Mouse (Mus musculus) Patski (cell line): ENCODE measurements around the gene Polr1e. TPM values are rescaled to one million over a fixed set of nuclear protein-coding genes. Genes with fewer than 3 reads are reported as not detected.
"Not testable (repeated sequence)": the region's sequence is repeated elsewhere in the genome, so short reads cannot be mapped to it uniquely, and the experiment has no call there.

Experiments used
- ATAC-seq: fragments of 100-300 bp; one replicate; pipeline ENCODE4 v1.8.0; 2021
- CTCF ChIA-PET: fragments of 350-600 bp; sonication (Branson Sonifier 250); formaldehyde crosslinking; loops from one replicate; lab custom pipeline; 2022; ENCODE audit warnings: inconsistent platforms; lab: Charles Lee
- POLR2A ChIA-PET: fragments of 350-600 bp; sonication (Branson Sonifier 250); formaldehyde crosslinking; loops from one replicate; lab custom pipeline; 2022; ENCODE audit warnings: antibody characterized with exemption, inconsistent platforms; lab: Charles Lee
- DNase-seq: peaks from one replicate; pipeline ENCODE4 v3.0.0-alpha.2; 2011; ENCODE audit warnings: low read depth, low spot score
- H3K27me3 ChIP-seq: fragments of 371-371 bp; one replicate; pipeline ENCODE4 v1.5.1; 2021
- CTCF ChIP-seq: fragments of 100-300 bp; IDR thresholded peaks from one replicate; pipeline ENCODE4 v1.5.1; 2021
- in situ Hi-C: fragments of 300-500 bp; cut with MboI; formaldehyde crosslinking; loops from 3 replicates; pipeline ENCODE4 v1.11.1; 2018; ENCODE audit warnings: low pct_unique_long_range_greater_than_20kb, mixed read lengths
- polyA plus RNA-seq: library from polyadenylated mRNA; unstranded; gene quantifications from one replicate; pipeline ENCODE4 v1.2.3, GENCODE M21; 2021

The Polr1e gene
- polyA plus RNA-seq, 1 experiment from 2014 or later = 16.4 TPM

- POLR2A ChIA-PET = no interaction called here
- no peaks in the 10 kb centered on the region for H3K27me3 ChIP-seq
- TF ChIP-seq CTCF = no peak
- in situ Hi-C loops = no loop called here
- DNase-seq = no peak
- CTCF ChIA-PET = interaction anchor here (1.6 kb wide), 1 partner anchor 12 kb away, joined by 5 read pairs; no protein-coding TSS in a partner anchor
- no peak for ATAC-seq
Measured at GRCm38 (mm10) chr4:45054862-45055261, 36.5 kb downstream of the Polr1e start.

DNA sequence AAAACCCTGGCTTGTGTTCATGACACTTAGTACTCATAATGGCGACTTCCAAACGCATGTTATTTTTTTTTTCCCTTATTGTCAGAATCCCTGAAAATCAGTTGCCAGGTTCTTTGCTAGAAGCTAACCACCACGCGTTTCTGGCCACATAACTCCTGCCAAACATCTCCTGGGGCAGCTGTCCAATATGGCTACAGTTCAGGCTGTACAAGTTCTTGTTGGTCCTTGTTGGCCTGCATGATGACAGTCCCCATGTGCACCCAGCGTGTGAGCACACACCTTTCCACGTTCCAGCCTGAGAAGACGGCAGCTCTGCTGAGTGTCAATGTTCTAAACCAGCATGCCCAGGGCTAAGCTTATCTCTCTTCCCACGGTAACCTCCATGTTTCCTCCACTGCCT is 37.1 kb downstream of the Polr1e start:
- in situ Hi-C loops = no loop called here
- no peaks in the 10 kb centered on the region for H3K27me3 ChIP-seq
- DNase-seq (no peak), ATAC-seq (no peak)
- CTCF ChIA-PET = interaction anchor here (1.6 kb wide), 1 partner anchor 12 kb away, joined by 5 read pairs; no protein-coding TSS in a partner anchor
- no peak for TF ChIP-seq CTCF
- POLR2A ChIA-PET = no interaction called here

GRCm38 (mm10) chr4:45063836-45064235 is 45.5 kb downstream of the Polr1e start:
- in situ Hi-C loops, CTCF ChIA-PET, ATAC-seq, POLR2A ChIA-PET, H3K27me3 ChIP-seq, DNase-seq: not testable (repeated sequence)

DNA sequence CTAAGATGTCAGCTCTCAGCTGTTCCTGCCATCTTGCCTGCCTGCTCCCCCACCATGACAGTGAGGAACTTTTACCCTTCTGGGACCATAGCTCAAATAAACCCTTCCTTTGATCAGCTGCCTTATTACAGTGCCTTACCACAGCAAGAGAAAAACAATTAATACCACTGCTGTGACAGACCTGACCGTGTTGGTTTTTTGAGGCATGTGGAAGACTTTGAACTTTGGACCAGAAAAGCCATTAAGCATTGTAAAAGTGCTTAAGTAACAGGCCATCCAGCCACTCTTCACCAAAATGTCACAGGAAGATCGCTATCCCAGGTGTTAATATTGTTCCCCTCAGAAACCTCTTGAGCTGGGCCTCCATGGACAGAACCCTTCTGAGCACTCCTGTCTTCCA is 46.2 kb downstream of the Polr1e start:
- in situ Hi-C loops = no loop called here
- no peak for ATAC-seq
- CTCF ChIA-PET = no interaction called here
- POLR2A ChIA-PET = no interaction called here
- DNase-seq = no peak
- no peaks in the 10 kb centered on the region for H3K27me3 ChIP-seq
- no peak for TF ChIP-seq CTCF

GRCm38 (mm10) chr4:45066036-45066730 is 47.8 kb downstream of the Polr1e start:
- CTCF ChIA-PET = interaction anchor here (1.9 kb wide), 1 partner anchor 11 kb away, joined by 5 read pairs; no protein-coding TSS in a partner anchor
- POLR2A ChIA-PET = no interaction called here
- ATAC-seq (no peak), DNase-seq (no peak)
- no peaks in the 10 kb centered on the region for H3K27me3 ChIP-seq
- no peak for TF ChIP-seq CTCF
- in situ Hi-C loops = loop anchor here (5.0 kb wide), 1 partner anchor 34 kb away; no protein-coding TSS in a partner anchor

GRCm38 (mm10) chr4:45067742-45068141 is 49.4 kb downstream of the Polr1e start:
- DNase-seq = no peak
- ChIA-PET CTCF (interaction anchor here (1.9 kb wide), 1 partner anchor 12 kb away, joined by 5 read pairs; no protein-coding TSS in a partner anchor), POLR2A (no interaction called here)
- no peaks in the 10 kb centered on the region for H3K27me3 ChIP-seq
- no peak for TF ChIP-seq CTCF
- ATAC-seq = no peak
- in situ Hi-C loops = loop anchor here (5.0 kb wide), 1 partner anchor 35 kb away; no protein-coding TSS in a partner anchor

- DNase-seq = no peak
- H3K27me3 ChIP-seq = no peaks in the 10 kb centered on the region
- in situ Hi-C loops = no loop called here
- no peak for TF ChIP-seq CTCF
- no peak for ATAC-seq
- ChIA-PET POLR2A (interaction anchor here (1.2 kb wide), 1 partner anchor 11 kb away, joined by 4 read pairs; no protein-coding TSS in a partner anchor), CTCF (interaction anchor here (0.7 kb wide), 1 partner anchor 367 kb away, joined by 3 read pairs; no protein-coding TSS in a partner anchor)
Measured at GRCm38 (mm10) chr4:45072261-45072973, 54.0 kb downstream of the Polr1e start.

- ChIA-PET CTCF (interaction anchor here (1.5 kb wide), 1 partner anchor 20 kb away, joined by 3 read pairs; no protein-coding TSS in a partner anchor), POLR2A (no interaction called here)
- no peak for DNase-seq
- TF ChIP-seq CTCF = no peak
- no peaks in the 10 kb centered on the region for H3K27me3 ChIP-seq
- in situ Hi-C loops = no loop called here
- no peak for ATAC-seq
Measured at GRCm38 (mm10) chr4:45073544-45073943, 55.2 kb downstream of the Polr1e start.

GRCm38 (mm10) chr4:45081041-45081440 is 62.7 kb downstream of the Polr1e start:
- POLR2A ChIA-PET, ATAC-seq, in situ Hi-C loops, H3K27me3 ChIP-seq, DNase-seq, CTCF ChIA-PET: not testable (repeated sequence)

DNA sequence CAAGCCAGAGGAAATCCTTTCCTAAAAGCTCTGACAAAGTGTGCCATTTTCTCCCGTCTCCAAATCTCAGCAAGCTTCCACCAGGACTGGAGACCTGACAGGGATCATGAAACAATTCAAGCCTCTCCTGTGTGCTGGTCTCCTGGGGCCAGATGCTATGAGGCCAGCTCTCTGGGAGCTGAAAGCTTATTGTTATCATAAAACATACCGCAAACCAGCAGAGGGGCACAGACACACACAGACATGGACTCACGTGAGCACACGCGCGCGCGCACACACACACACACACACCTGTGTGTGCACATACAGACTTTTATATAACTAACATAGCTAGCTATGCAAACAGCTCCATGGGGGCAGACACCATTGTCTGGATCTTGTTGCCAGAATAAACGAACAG is 64.6 kb downstream of the Polr1e start:
- H3K27me3 ChIP-seq = no peaks in the 10 kb centered on the region
- DNase-seq (no peak), ATAC-seq (no peak)
- POLR2A ChIA-PET = interaction anchor here (0.6 to 0.9 kb wide), 2 partner anchors 11 to 338 kb away, joined by 3 to 4 read pairs; no protein-coding TSS in a partner anchor
- TF ChIP-seq CTCF = no peak
- CTCF ChIA-PET = no interaction called here
- in situ Hi-C loops = no loop called here

DNA sequence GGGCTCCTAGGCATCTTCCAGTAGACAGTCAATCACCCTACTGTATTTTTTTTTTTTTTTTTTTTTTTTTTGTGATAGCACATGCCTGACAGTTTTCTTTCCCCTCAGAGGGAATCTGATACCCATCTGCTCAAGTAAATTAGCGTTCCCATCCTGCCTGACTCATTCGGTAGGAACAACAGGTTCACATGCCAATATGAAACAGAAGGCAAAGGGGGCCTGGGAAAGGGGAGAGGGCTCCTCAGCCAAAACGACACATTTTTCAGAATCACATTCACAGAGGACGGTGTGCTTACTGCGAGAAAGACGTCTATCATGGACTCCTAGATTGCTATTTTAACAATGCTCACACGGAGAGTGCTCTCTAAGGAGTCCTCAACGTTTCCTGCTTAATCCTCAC is 65.1 kb downstream of the Polr1e start:
- TF ChIP-seq CTCF = no peak
- ATAC-seq (no peak), DNase-seq (no peak)
- no peaks in the 10 kb centered on the region for H3K27me3 ChIP-seq
- CTCF ChIA-PET = no interaction called here
- in situ Hi-C loops = no loop called here
- POLR2A ChIA-PET = interaction anchor here (0.9 kb wide), 1 partner anchor 12 kb away, joined by 4 read pairs; no protein-coding TSS in a partner anchor
